Comparison of ENCODE assay signal across 13 mouse cellular contexts in genomic region chr5:101982239-101982638, GRCm38 (mm10).
DNase-seq lines count a peak whose midpoint lies in the region; ATAC-seq and TF ChIP-seq lines count a peak whose summit lies in the region.
"Had no signal": no experiment of that assay in that cellular context is flagged by ENCODE, and none has a peak within 500 bp of the region (broad histone marks: within the 10 kb centered on the region; RNA-seq: fewer than 3 reads in every experiment).

No protein-coding gene starts in this region.

- ATAC-seq in forebrain, embryonic 13.5 days = no peak
- ATAC-seq in forebrain, postnatal 0 days = no peak
- ATAC-seq in hindbrain, embryonic 15.5 days (ENCODE audit: low FRiP score, low read depth) = no peak
- ATAC-seq in hindbrain, embryonic 11.5 days (ENCODE audit: low FRiP score) = no peak
- ATAC-seq in liver, postnatal 0 days = no peak
- ATAC-seq in liver, embryonic 12.5 days = no peak
- peak; percentile 47; the same call in 1 of the 2 replicates for ATAC-seq in heart, postnatal 0 days (ENCODE audit: insufficient read depth, low read depth)
- no peak for ATAC-seq in inflammation-experienced regulatory T-cells, adult 6 months

- peaks cover 28% of the 10 kb centered on the region for H3K36me3 ChIP-seq in forebrain, embryonic 13.5 days (ENCODE audit: poor library complexity, severe bottlenecking)
- H3K36me3 ChIP-seq in forebrain, postnatal 0 days (ENCODE audit: insufficient read depth) = peaks cover 12% of the 10 kb centered on the region; the same call in 1 of the 2 replicates
- peaks cover 9% of the 10 kb centered on the region; the same call in 1 of the 2 replicates for H3K36me3 ChIP-seq in hindbrain, embryonic 15.5 days
- no peaks in the 10 kb centered on the region for H3K36me3 ChIP-seq in hindbrain, embryonic 11.5 days (ENCODE audit: control insufficient read depth, insufficient read depth, low read length)
- 0 out of 2 replicates have a peak, but pooled peaks cover 5% of the 10 kb centered on the region for H3K36me3 ChIP-seq in liver, postnatal 0 days (replicated peaks; ENCODE audit: insufficient read depth, low read length)
- H3K36me3 ChIP-seq in liver, embryonic 12.5 days = peaks cover 26% of the 10 kb centered on the region
- peaks cover 14% of the 10 kb centered on the region; the same call in 1 of the 2 replicates for H3K36me3 ChIP-seq in heart, postnatal 0 days (replicated peaks; ENCODE audit: control insufficient read depth, insufficient read depth, low read length)

- no peaks in the 10 kb centered on the region for H3K27me3 ChIP-seq in forebrain, embryonic 13.5 days
- H3K27me3 ChIP-seq in forebrain, postnatal 0 days (ENCODE audit: insufficient read depth, low read length) = no peaks in the 10 kb centered on the region
- no peaks in the 10 kb centered on the region for H3K27me3 ChIP-seq in hindbrain, embryonic 15.5 days
- no peaks in the 10 kb centered on the region for H3K27me3 ChIP-seq in hindbrain, embryonic 11.5 days (ENCODE audit: control insufficient read depth, insufficient read depth, low read length)
- no peaks in the 10 kb centered on the region for H3K27me3 ChIP-seq in liver, postnatal 0 days (ENCODE audit: insufficient read depth, low read length)
- H3K27me3 ChIP-seq in liver, embryonic 12.5 days (replicated peaks) = no peaks in the 10 kb centered on the region
- H3K27me3 ChIP-seq in heart, postnatal 0 days (ENCODE audit: control insufficient read depth, insufficient read depth, low read length) = no peaks in the 10 kb centered on the region

- DNase-seq in forebrain, postnatal 0 days = no peak
- DNase-seq in hindbrain, embryonic 11.5 days (ENCODE audit: low spot score) = no peak
- DNase-seq in liver, postnatal 0 days = no peak
- DNase-seq in heart, postnatal 0 days (ENCODE audit: low spot score) = no peak
- DNase-seq: adrenal gland, postnatal 10 days; cerebellum, postnatal 36 days; kidney, adult 8-10 months; right cerebral cortex, adult 18-20 months had no signal

- TF ChIP-seq CTCF in forebrain, postnatal 0 days (IDR thresholded peaks at IDR 0.05; ENCODE audit: low read depth) = no peak
- no peak for TF ChIP-seq CTCF in liver, postnatal 0 days (IDR thresholded peaks at IDR 0.05; ENCODE audit: low read depth)
- no peak for TF ChIP-seq CTCF in heart, postnatal 0 days (IDR thresholded peaks at IDR 0.05; ENCODE audit: low read depth)

- H3K9me3 ChIP-seq in forebrain, embryonic 13.5 days (replicated peaks) = no peaks in the 10 kb centered on the region
- H3K9me3 ChIP-seq in forebrain, postnatal 0 days (ENCODE audit: low read length) = no peaks in the 10 kb centered on the region
- no peaks in the 10 kb centered on the region for H3K9me3 ChIP-seq in hindbrain, embryonic 15.5 days
- H3K9me3 ChIP-seq in hindbrain, embryonic 11.5 days (ENCODE audit: control insufficient read depth, low read length) = no peaks in the 10 kb centered on the region
- H3K9me3 ChIP-seq in liver, postnatal 0 days (ENCODE audit: low read length) = no peaks in the 10 kb centered on the region
- no peaks in the 10 kb centered on the region for H3K9me3 ChIP-seq in liver, embryonic 12.5 days (replicated peaks)
- H3K9me3 ChIP-seq in heart, postnatal 0 days (replicated peaks; ENCODE audit: control insufficient read depth, low read length) = no peaks in the 10 kb centered on the region

- H3K27ac ChIP-seq in forebrain, embryonic 13.5 days = peak overlapping the region; percentile 10; the same call in 1 of the 2 replicates
- no peak overlapping the region for H3K27ac ChIP-seq in forebrain, postnatal 0 days (ENCODE audit: low read depth, low read length)
- H3K27ac ChIP-seq in hindbrain, embryonic 15.5 days (replicated peaks) = 0 out of 2 replicates have a peak overlapping the region, but pooled peaks have one; percentile 1
- H3K27ac ChIP-seq in hindbrain, embryonic 11.5 days (ENCODE audit: low read depth, low read length) = no peak overlapping the region
- peak overlapping the region; percentile 70 for H3K27ac ChIP-seq in liver, postnatal 0 days (ENCODE audit: low read depth)
- no peak overlapping the region for H3K27ac ChIP-seq in liver, embryonic 12.5 days
- H3K27ac ChIP-seq in heart, postnatal 0 days (ENCODE audit: low read depth) = peak overlapping the region; percentile 78

- H3K4me3 ChIP-seq in forebrain, embryonic 13.5 days = no peak overlapping the region
- H3K4me3 ChIP-seq in forebrain, postnatal 0 days (ENCODE audit: low read depth, low read length) = no peak overlapping the region
- no peak overlapping the region for H3K4me3 ChIP-seq in hindbrain, embryonic 15.5 days
- no peak overlapping the region for H3K4me3 ChIP-seq in hindbrain, embryonic 11.5 days (ENCODE audit: low read depth, low read length)
- H3K4me3 ChIP-seq in liver, postnatal 0 days (ENCODE audit: low read depth, low read length) = no peak overlapping the region
- H3K4me3 ChIP-seq in liver, embryonic 12.5 days = no peak overlapping the region
- no peak overlapping the region for H3K4me3 ChIP-seq in heart, postnatal 0 days (ENCODE audit: low read depth, low read length)

- no peak for TF ChIP-seq EP300 in liver, postnatal 0 days (IDR thresholded peaks at IDR 0.05; ENCODE audit: low read depth)
- no peak for TF ChIP-seq EP300 in heart, postnatal 0 days (IDR thresholded peaks at IDR 0.05; ENCODE audit: low read depth)

- peaks cover 6% of the 10 kb centered on the region for H3K4me1 ChIP-seq in forebrain, embryonic 13.5 days
- no peaks in the 10 kb centered on the region for H3K4me1 ChIP-seq in forebrain, postnatal 0 days (ENCODE audit: insufficient read depth)
- peaks cover 11% of the 10 kb centered on the region for H3K4me1 ChIP-seq in hindbrain, embryonic 15.5 days (replicated peaks)
- H3K4me1 ChIP-seq in hindbrain, embryonic 11.5 days (replicated peaks; ENCODE audit: control insufficient read depth, insufficient read depth, low read length) = no peaks in the 10 kb centered on the region
- H3K4me1 ChIP-seq in liver, postnatal 0 days (ENCODE audit: insufficient read depth) = peaks cover 6% of the 10 kb centered on the region; the same call in 1 of the 2 replicates
- H3K4me1 ChIP-seq in liver, embryonic 12.5 days = peaks cover 34% of the 10 kb centered on the region
- H3K4me1 ChIP-seq in heart, postnatal 0 days (ENCODE audit: control insufficient read depth, insufficient read depth) = no peaks in the 10 kb centered on the region

- H3K4me2 ChIP-seq in forebrain, embryonic 13.5 days = no peak overlapping the region
- no peak overlapping the region for H3K4me2 ChIP-seq in forebrain, postnatal 0 days (ENCODE audit: low read depth)
- H3K4me2 ChIP-seq in hindbrain, embryonic 15.5 days = no peak overlapping the region
- no peak overlapping the region for H3K4me2 ChIP-seq in hindbrain, embryonic 11.5 days (replicated peaks; ENCODE audit: low read depth, low read length)
- no peak overlapping the region for H3K4me2 ChIP-seq in liver, postnatal 0 days (ENCODE audit: low read depth, low read length)
- H3K4me2 ChIP-seq in liver, embryonic 12.5 days = no peak overlapping the region
- H3K4me2 ChIP-seq in heart, postnatal 0 days (ENCODE audit: low read depth, low read length) = no peak overlapping the region
- H3K4me2 ChIP-seq: liver, embryonic 11.5 days had no signal

- WGBS in forebrain, embryonic 13.5 days = 69% methylated on average over 5 of the region's 5 CpGs
- 68% methylated on average over 5 of the region's 5 CpGs for WGBS in forebrain, postnatal 0 days
- WGBS in hindbrain, embryonic 15.5 days = 66% methylated on average over 5 of the region's 5 CpGs
- WGBS in hindbrain, embryonic 11.5 days = 79% methylated on average over 5 of the region's 5 CpGs
- WGBS in liver, postnatal 0 days (ENCODE audit: insufficient replicate concordance) = 88% methylated on average over 5 of the region's 5 CpGs
- WGBS in liver, embryonic 12.5 days (ENCODE audit: insufficient replicate concordance) = 89% methylated on average over 5 of the region's 5 CpGs
- 73% methylated on average over 5 of the region's 5 CpGs for WGBS in heart, postnatal 0 days

- no peak overlapping the region for H3K9ac ChIP-seq in forebrain, embryonic 13.5 days
- H3K9ac ChIP-seq in forebrain, postnatal 0 days = no peak overlapping the region
- H3K9ac ChIP-seq in hindbrain, embryonic 15.5 days = no peak overlapping the region
- no peak overlapping the region for H3K9ac ChIP-seq in hindbrain, embryonic 11.5 days (ENCODE audit: low read depth, low read length)
- H3K9ac ChIP-seq in liver, postnatal 0 days (replicated peaks) = no peak overlapping the region
- H3K9ac ChIP-seq in liver, embryonic 12.5 days = no peak overlapping the region
- H3K9ac ChIP-seq in heart, postnatal 0 days (replicated peaks; ENCODE audit: low read depth, low read length) = no peak overlapping the region

Comparison
In these comparisons a context has a peak if more than half of its experiments do, and no peak if none do; other contexts are left out.
1. H3K27ac ChIP-seq: peak in forebrain, embryonic 13.5 days (single experiment), hindbrain, embryonic 15.5 days (single experiment), liver, postnatal 0 days (single experiment) and heart, postnatal 0 days (single experiment); none in forebrain, postnatal 0 days (single experiment), hindbrain, embryonic 11.5 days (single experiment) and liver, embryonic 12.5 days (single experiment).